Mouse (Mus musculus) thymus, postnatal 14 days (tissue): ENCODE results near the gene Erv3.

Experiments
- DNase-seq: peaks from one replicate; pipeline ENCODE4 v3.0.0; 2021

The Erv3 gene

DNA sequence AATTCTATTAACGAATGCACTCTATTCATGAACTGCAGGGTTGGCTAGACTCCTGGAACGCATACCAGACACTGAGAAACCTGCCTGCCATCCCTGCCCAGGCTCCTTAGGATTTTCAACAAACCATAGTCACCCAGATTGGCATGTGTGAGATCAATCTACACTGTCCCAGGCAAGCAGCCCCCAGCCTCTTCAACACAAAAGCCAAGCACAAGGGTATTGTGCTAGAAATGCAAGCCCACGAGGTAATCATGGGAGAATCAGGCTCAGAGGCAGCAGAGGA lies 37.9 kb downstream of the Erv3 start:
- DNase-seq, result no peak

DNA sequence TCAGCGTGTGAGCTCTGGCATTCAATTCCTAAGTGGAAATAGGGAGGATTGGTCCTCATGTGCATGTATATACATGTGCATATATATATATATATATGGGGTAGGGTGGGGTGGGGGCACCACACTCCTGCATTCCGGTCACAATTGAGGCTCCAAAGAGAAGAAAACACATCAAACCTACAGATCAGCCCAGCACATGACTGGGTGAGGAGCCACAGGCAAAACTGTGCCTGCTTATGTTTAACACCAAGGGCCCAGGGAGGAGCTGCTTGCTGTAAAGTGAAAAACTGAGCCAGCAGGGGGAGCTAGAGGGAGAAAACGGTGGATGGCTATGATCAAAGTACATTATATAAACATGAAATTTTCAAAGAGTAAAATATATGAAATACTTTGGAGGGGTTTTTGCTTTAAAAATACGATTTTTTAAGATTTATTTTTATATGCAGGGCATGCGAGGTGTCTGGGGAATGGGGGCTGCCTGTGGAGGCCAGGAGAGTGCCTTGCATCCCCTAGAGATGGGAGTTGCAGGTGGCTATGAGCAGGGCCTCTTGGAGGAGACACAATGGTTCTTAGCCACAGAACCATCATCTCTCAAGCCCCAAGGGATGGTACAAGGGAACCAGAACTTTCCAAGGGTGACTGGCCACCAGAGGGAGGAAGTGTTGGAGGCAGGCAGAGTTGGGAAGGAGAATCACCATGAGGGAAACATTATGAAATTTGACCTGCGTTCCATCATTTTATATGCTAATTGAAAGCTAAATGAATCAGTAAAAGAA lies 38.4 kb downstream of the Erv3 start:
- peak; percentile 87 for DNase-seq

DNA sequence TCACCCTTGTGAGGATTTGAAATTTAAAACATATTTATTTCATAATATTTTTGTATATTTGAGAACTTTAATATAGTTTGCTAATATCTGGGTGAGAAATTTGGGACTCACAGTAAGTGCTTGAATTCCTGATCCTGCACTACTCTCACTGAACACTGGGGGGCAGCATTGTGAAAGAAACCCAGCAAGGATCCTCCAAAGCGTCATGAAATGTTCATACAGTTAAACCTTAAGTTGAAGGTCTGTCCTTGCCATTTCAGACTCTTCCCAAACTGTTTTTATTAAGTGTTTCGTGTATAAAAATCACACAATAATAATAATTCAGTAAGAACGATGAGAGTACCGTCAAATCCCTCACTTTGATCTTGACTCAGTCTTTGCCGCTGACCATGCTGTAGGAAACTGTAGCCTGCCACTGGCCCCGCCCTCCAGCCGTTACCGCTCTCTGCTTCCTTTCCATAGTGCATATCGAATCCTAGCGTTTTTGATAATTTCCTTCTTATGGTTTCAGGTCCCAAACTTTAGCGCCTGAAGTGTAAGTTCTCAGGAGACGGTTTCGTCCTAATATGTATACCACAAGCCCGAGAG lies 39.4 kb downstream of the Erv3 start:
- DNase-seq, result peak; percentile 84

DNA sequence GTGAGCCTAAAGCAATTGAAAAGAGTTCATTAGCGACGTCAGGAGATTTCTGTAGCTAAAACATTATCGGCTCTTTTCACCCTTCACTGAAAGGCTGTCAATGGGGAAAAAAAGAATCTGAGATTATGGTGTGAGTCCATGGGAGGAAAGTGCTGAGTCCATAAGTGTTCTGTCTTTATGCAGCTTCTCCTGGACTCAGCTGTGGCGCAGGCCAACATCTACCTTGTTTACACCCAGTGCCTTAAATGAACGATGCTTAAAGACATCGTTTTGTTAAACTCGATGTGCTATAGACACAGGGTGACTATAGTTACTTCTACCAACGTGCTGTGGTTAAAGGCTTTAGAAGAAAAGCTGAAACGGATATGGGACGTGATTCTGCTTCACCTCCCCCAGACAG lies 45.2 kb downstream of the Erv3 start:
- no peak for DNase-seq

DNA sequence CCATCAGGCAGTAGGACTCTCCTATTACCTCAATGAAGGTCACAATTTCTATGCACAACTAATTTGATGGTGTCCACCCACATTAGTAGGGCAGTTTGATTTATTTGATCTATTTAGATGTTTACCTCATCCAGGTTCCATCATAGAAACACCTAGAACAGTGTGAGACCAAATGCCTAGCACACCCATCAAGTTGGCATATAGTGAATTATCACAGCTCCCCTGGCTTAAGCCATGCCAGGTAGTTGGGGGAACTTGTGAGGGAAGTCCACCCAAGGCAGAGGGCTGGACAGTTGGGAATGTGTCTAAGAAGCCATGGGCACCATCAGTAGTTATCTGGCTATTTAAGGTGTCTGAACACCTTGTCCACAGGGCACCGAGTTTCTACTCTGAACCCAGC lies 46.1 kb downstream of the Erv3 start:
- DNase-seq, result no peak

DNA sequence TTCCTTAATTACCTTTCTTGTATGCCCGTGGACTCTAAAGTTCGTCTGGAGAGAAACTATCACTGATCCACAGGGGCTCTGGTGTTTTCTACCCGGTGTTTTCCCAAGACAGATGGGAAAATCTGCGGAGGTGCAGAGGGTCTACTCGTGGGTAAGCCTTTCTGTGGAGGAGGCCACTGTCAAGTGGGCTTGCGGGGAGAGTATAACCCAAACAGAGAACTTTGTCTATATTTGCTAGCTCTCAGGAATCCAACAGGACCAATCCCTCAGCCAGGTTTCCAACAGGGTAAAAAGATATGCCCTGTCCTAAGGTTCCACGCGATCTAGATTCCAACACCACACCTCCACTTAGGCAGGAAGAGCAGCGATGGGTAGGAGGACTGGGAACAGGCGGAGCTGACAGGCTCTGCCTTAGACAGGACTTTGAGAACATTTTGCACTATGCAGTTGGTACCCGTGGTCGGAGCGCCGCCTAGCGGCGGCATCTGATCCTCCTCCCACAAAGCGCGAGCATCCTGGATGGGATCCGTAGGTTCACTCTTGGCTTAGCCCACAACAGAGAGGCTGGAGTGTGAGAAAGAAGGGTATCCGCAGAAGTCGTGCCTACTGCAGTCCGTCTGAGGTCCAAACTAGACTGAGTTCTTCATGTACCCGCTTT lies 46.9 kb downstream of the Erv3 start:
- DNase-seq, result peak; percentile 53

DNA sequence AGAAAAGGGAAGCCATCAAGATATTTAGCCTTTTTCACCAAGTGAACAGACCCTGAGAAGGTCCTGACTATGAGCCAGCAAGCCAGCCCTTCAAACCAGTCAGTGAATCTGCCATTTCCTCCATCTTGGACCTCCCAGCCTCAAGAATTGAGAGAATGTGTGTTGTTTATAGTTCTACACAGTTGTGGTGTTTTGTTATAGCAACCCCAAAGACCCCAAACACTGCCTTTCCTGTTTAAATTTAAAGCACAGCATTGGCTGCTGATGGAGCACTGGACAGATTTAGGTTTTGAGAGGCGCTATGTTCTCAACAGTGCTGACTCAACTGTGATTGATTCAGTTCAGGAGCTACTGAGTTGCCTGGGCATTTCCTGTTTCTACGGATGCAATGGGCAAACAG lies 47.9 kb downstream of the Erv3 start:
- no peak for DNase-seq

DNA sequence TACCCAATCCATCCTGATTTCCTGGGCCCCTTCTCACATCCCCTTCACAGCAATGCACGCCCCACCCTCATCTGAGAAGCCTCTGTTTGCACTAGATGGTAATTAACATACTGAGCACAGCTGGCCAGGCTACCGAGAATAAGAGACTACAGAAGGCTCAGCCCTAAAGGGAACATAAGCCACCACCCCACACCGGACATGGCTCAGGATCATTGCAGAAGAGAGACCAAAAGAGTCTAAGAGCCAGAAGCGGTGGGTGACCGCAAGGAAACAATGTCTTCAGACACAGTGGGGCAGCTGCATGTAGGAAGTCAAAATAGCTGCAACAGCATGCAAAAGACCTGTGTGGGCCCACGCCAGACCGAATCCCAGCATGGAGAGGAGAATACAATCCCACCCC lies 50.7 kb downstream of the Erv3 start:
- no peak for DNase-seq

DNA sequence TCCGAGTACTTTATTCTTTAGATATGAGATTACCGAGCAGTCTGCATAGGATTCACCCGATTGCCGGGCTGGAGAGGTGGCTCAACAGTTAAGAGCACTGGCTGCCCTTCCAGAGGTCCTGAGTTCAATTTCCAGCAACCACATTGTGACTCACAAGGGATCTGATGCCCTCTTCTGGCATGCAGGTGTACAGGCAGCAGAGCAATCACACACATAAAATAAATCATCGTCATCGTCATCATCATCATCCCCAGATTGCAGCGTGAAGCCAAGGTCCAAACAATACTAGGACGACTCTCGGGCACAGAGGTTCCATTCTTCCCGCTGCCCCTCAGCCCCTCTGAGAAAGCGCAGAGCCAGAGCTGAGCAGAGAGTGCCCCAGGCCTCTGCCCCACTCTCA lies 51.9 kb downstream of the Erv3 start:
- no peak for DNase-seq

DNA sequence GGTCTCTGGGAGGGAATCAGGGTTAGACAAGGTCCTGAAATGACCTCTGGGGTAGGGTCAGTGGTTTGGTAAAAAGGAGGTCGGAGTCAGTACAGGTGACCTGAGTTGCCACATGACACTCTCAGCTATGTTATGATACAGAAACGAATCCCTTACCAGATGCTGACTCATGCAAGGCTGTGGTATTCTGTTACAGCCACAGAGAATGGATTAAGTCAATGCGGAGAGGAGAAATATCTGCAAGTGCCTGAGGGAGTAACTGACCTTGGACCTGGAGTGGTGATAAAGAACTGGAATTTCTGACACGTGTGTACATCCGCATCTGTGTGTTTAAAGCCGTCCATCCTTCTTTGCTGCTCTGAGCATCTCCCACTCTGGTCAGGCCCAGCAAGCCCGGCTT lies 52.7 kb downstream of the Erv3 start:
- no peak for DNase-seq

DNA sequence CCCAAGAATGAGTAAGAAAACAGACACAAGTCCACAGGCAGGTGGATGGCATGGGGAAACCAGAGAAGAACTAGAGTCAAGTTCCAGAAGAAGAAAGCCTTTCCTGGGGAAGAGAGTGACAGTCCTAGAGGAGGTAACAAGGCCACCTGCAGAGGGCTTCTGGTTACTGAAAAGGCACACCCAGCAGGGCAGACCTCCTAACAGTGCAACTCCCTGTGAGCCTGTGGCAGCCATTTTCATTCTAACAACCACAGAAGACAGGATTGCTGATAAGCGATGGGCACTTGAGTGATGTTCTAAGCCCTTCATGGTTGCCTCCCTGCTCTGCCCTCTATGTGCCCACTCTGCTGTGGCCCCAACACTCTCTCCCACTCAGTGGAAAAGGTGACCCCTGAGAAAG lies 54.2 kb downstream of the Erv3 start:
- no peak for DNase-seq

DNA sequence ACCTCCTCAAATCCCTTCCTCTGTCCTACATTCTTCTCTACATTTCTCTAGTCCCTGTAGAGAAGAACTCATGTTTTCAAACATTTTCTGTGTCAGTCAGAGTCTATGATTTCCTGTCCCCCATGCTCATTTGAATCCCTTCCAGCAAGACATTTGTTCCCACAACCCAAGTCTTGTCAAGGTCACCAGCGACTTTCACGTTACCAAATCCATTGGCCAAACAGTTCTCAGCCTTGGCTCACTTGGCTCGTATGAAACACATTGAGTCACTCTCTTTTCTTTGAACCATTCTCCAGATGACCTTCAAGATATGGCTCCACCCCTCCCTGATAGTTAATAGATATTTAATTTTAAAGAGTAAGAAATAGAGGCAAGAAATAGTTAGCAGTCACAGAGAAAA lies 55.7 kb downstream of the Erv3 start:
- no peak for DNase-seq
